Mouse (Mus musculus) T-helper 17 cell (primary cell): ENCODE results near the gene Fip1l1.

Source experiments
- in situ Hi-C, 2 experiments: fragments of 300-600 bp; cut with MboI, MseI; formaldehyde crosslinking; loops; 1 replicate in 1 of 2; 2 replicates in 1 of 2; pipeline ENCODE4 v1.15.1; 2025; ENCODE audit warnings: high pct_unique_total_duplicates in 2 of 2

The Fip1l1 gene

GRCm38 (mm10) chr5:74535240-74536021 is at the start of gene Fip1l1:
Gene Fip1l1 (plus strand): TSS chr5:74535449.
- in situ Hi-C loops = loop anchor here in 1 of 2 experiments (10.0 kb wide), 1 partner anchor 1999 kb away; no protein-coding TSS in a partner anchor

- in situ Hi-C loops = no loop called here
Observed at GRCm38 (mm10) chr5:74492705-74493104, 42.5 kb upstream of the Fip1l1 start.

- in situ Hi-C loops = no loop called here
Observed at GRCm38 (mm10) chr5:74511686-74512085, 23.6 kb upstream of the Fip1l1 start.

- in situ Hi-C loops = loop anchor here in 1 of 2 experiments (10.0 kb wide), 1 partner anchor 518 kb away; the partner anchor contains the start of gene Chic2
Observed at GRCm38 (mm10) chr5:74527025-74527424, 8.2 kb upstream of the Fip1l1 start.

GRCm38 (mm10) chr5:74530785-74531184 is 4.5 kb upstream of the Fip1l1 start:
- in situ Hi-C loops = loop anchor here in 1 of 2 experiments (10.0 kb wide), 1 partner anchor 2004 kb away; no protein-coding TSS in a partner anchor

- in situ Hi-C loops = loop anchor here in 1 of 2 experiments (10.0 kb wide), 1 partner anchor 2003 kb away; no protein-coding TSS in a partner anchor
Observed at GRCm38 (mm10) chr5:74531630-74532280, 3.5 kb upstream of the Fip1l1 start, which contains the start of gene Scfd2. Gene Scfd2 (minus strand): TSS chr5:74531759.

GRCm38 (mm10) chr5:74536180-74536947 is 1.1 kb downstream of the Fip1l1 start:
- in situ Hi-C loops = loop anchor here in 1 of 2 experiments (10.0 kb wide), 1 partner anchor 1998 kb away; no protein-coding TSS in a partner anchor

- in situ Hi-C loops = no loop called here
Observed at GRCm38 (mm10) chr5:74545606-74546005, 10.4 kb downstream of the Fip1l1 start.

- in situ Hi-C loops = no loop called here
Observed at GRCm38 (mm10) chr5:74549566-74549965, 14.3 kb downstream of the Fip1l1 start.

- in situ Hi-C loops = loop anchor here in 1 of 2 experiments (10.0 kb wide), 2 partner anchors 1436 to 1994 kb away; no protein-coding TSS in a partner anchor
Observed at GRCm38 (mm10) chr5:74561151-74561550, 25.9 kb downstream of the Fip1l1 start.

- in situ Hi-C loops = no loop called here
Observed at GRCm38 (mm10) chr5:74571767-74572166, 36.5 kb downstream of the Fip1l1 start.

- in situ Hi-C loops = loop anchor here in 1 of 2 experiments (25.0 kb wide), 1 partner anchor 277 kb away; no protein-coding TSS in a partner anchor
Observed at GRCm38 (mm10) chr5:74589133-74589532, 53.9 kb downstream of the Fip1l1 start.

- in situ Hi-C loops = loop anchor here in 1 of 2 experiments (5.0 to 25.0 kb wide), 2 partner anchors 39 to 279 kb away; no protein-coding TSS in a partner anchor
Observed at GRCm38 (mm10) chr5:74591413-74591812, 56.2 kb downstream of the Fip1l1 start.

- in situ Hi-C loops = loop anchor here in 1 of 2 experiments (5.0 to 25.0 kb wide), 2 partner anchors 41 to 281 kb away; no protein-coding TSS in a partner anchor
Observed at GRCm38 (mm10) chr5:74593147-74593546, 57.9 kb downstream of the Fip1l1 start.

GRCm38 (mm10) chr5:74600010-74600409 is 64.8 kb downstream of the Fip1l1 start:
- in situ Hi-C loops = no loop called here

GRCm38 (mm10) chr5:74601171-74601570 is 65.9 kb downstream of the Fip1l1 start:
- in situ Hi-C loops = no loop called here

GRCm38 (mm10) chr5:74601965-74602364 is 66.7 kb downstream of the Fip1l1 start:
- in situ Hi-C loops = no loop called here

- in situ Hi-C loops = no loop called here
Observed at GRCm38 (mm10) chr5:74602371-74602770, 67.1 kb downstream of the Fip1l1 start.

GRCm38 (mm10) chr5:74603306-74603705 is 68.1 kb downstream of the Fip1l1 start:
- in situ Hi-C loops = no loop called here

GRCm38 (mm10) chr5:74606213-74606612 is 71.0 kb downstream of the Fip1l1 start:
- in situ Hi-C loops = no loop called here

- in situ Hi-C loops = loop anchor here in 1 of 2 experiments (5.0 to 10.0 kb wide), 2 partner anchors 296 to 542 kb away; partner anchors contain the start of gene Pdgfra
Observed at GRCm38 (mm10) chr5:74610511-74610910, 75.3 kb downstream of the Fip1l1 start.
